Mouse (Mus musculus) intestine, postnatal 0 days (tissue): ENCODE measurements around the gene Smco3. TPM values are rescaled to one million over a fixed set of nuclear protein-coding genes. Genes with fewer than 3 reads are reported as not detected.

ENCODE experiments used
- ATAC-seq: fragments of 200-750 bp; cut with Nextera tagmentation; 2 replicates; pipeline ENCODE4 v1.8.0; 2017; ENCODE audit warnings: mild to moderate bottlenecking, moderate TSS enrichment, moderate library complexity
- H3K27ac ChIP-seq: fragments of 300-500 bp; sonication (generic); 2 replicates; pipeline ENCODE4 v1.5.1; 2014; ENCODE audit warnings: mild to moderate bottlenecking, low read depth, low read length, moderate library complexity
- H3K27me3 ChIP-seq: fragments of 300-500 bp; sonication (generic); replicated peaks from 2 replicates; pipeline ENCODE4 v1.6.1; 2014; ENCODE audit warnings: low read length, mixed read lengths; ENCODE audit not compliant: control insufficient read depth, insufficient read depth
- H3K36me3 ChIP-seq: fragments of 300-500 bp; sonication (generic); 2 replicates; pipeline ENCODE4 v1.6.1; 2014; ENCODE audit warnings: mild to moderate bottlenecking, moderate library complexity; ENCODE audit not compliant: control insufficient read depth, insufficient read depth
- H3K4me1 ChIP-seq: fragments of 300-500 bp; sonication (generic); replicated peaks from 2 replicates; pipeline ENCODE4 v1.6.1; 2014; ENCODE audit warnings: antibody characterized with exemption, low read length, mixed read lengths; ENCODE audit not compliant: control insufficient read depth, insufficient read depth
- H3K4me2 ChIP-seq: fragments of 300-500 bp; sonication (generic); replicated peaks from 2 replicates; pipeline ENCODE4 v1.6.1; 2014; ENCODE audit warnings: low read depth, mild to moderate bottlenecking, moderate library complexity
- H3K4me3 ChIP-seq: fragments of 300-500 bp; sonication (generic); 2 replicates; pipeline ENCODE4 v1.5.1; 2014; ENCODE audit warnings: low read depth, low read length
- H3K9ac ChIP-seq: fragments of 300-500 bp; sonication (generic); 2 replicates; pipeline ENCODE4 v1.6.1; 2014; ENCODE audit warnings: mild to moderate bottlenecking, low read depth, low read length
- H3K9me3 ChIP-seq: fragments of 300-500 bp; sonication (generic); 2 replicates; pipeline ENCODE4 v1.6.1; 2016; ENCODE audit warnings: mixed run types; ENCODE audit not compliant: control insufficient read depth
- CTCF ChIP-seq: sonication (generic); IDR thresholded peaks from 2 replicates; pipeline ENCODE4 v1.5.1; 2016; ENCODE audit warnings: low read depth, mild to moderate bottlenecking, control low read depth, antibody characterized with exemption, moderate library complexity
- WGBS: fragments of 180-500 bp; shearing (Covaris S2); extraction: QIAGEN DNeasy Blood & Tissue Kit; methylation state at CpG from one replicate; pipeline ENCODE4 v1.1.7; 2014; 5-methylcytosine and 5-hydroxymethylcytosine counted together
- polyA plus RNA-seq: library from polyadenylated mRNA; unstranded; fragments of >200 nt; fragmentation: Nextera tagmentation; extraction: Ambion mirVana; gene quantifications from 2 replicates; pipeline ENCODE4 v1.2.1, GENCODE M21; 2015

Smco3 gene
- polyA plus RNA-seq, 1 experiment from 2014 or later: 1.3 TPM

GRCm38 (mm10) chr6:136868921-136869320, 33.7 kb upstream of the Smco3 start:
- TF ChIP-seq CTCF: no peak
- Histone ChIP-seq H3K27ac (no peak overlapping the region), H3K4me2 (no peak overlapping the region), H3K4me1 (no peaks in the 10 kb centered on the region; the same call in 1 of the 2 replicates), H3K27me3 (no peaks in the 10 kb centered on the region), H3K9ac (no peak overlapping the region), H3K9me3 (no peaks in the 10 kb centered on the region), H3K4me3 (no peak overlapping the region), H3K36me3 (no peaks in the 10 kb centered on the region)
- no peak for ATAC-seq
- WGBS: 51% methylated on average over 5 of the region's 5 CpGs

GRCm38 (mm10) chr6:136866150-136866549, 30.9 kb upstream of the Smco3 start:
- H3K9me3 ChIP-seq: no peaks in the 10 kb centered on the region
- no peak overlapping the region for H3K27ac ChIP-seq
- no peak for TF ChIP-seq CTCF
- no peak for ATAC-seq
- no peak overlapping the region for H3K4me3 ChIP-seq
- H3K27me3 ChIP-seq: no peaks in the 10 kb centered on the region
- H3K4me1 ChIP-seq: no peaks in the 10 kb centered on the region; the same call in 1 of the 2 replicates
- no peaks in the 10 kb centered on the region for H3K36me3 ChIP-seq
- 70% methylated on average over 4 of the region's 4 CpGs for WGBS
- no peak overlapping the region for H3K4me2 ChIP-seq
- H3K9ac ChIP-seq: no peak overlapping the region

GRCm38 (mm10) chr6:136865360-136865759, 30.1 kb upstream of the Smco3 start:
- Histone ChIP-seq H3K36me3 (no peaks in the 10 kb centered on the region), H3K4me2 (no peak overlapping the region), H3K4me1 (no peaks in the 10 kb centered on the region; the same call in 1 of the 2 replicates), H3K9me3 (no peaks in the 10 kb centered on the region), H3K9ac (no peak overlapping the region), H3K4me3 (no peak overlapping the region), H3K27me3 (no peaks in the 10 kb centered on the region), H3K27ac (no peak overlapping the region)
- no peak for TF ChIP-seq CTCF
- ATAC-seq: no peak
- 87% methylated on average over 5 of the region's 5 CpGs for WGBS

- Histone ChIP-seq H3K4me3 (no peak overlapping the region), H3K4me1 (peaks cover 2% of the 10 kb centered on the region; the same call in 1 of the 2 replicates), H3K9ac (no peak overlapping the region), H3K36me3 (no peaks in the 10 kb centered on the region), H3K27me3 (no peaks in the 10 kb centered on the region), H3K9me3 (no peaks in the 10 kb centered on the region), H3K27ac (no peak overlapping the region), H3K4me2 (no peak overlapping the region)
- peak; percentile 19; the same call in 1 of the 2 replicates for ATAC-seq
- WGBS: 36% methylated on average over 9 of the region's 9 CpGs
- TF ChIP-seq CTCF: peak; percentile 92
These were observed 25.8 kb upstream of the Smco3 start for GRCm38 (mm10) chr6:136861020-136861419.

- no peak for ATAC-seq
- Histone ChIP-seq H3K9ac (no peak overlapping the region), H3K27me3 (no peaks in the 10 kb centered on the region), H3K27ac (no peak overlapping the region), H3K4me1 (0 out of 2 replicates have a peak, but pooled peaks cover 2% of the 10 kb centered on the region), H3K4me3 (no peak overlapping the region), H3K4me2 (no peak overlapping the region), H3K9me3 (no peaks in the 10 kb centered on the region), H3K36me3 (no peaks in the 10 kb centered on the region)
- WGBS: 55% methylated on average over 8 of the region's 8 CpGs
- no peak for TF ChIP-seq CTCF
These were observed 23.2 kb upstream of the Smco3 start for GRCm38 (mm10) chr6:136858420-136858819.

GRCm38 (mm10) chr6:136857873-136858260, 22.6 kb upstream of the Smco3 start:
- Histone ChIP-seq H3K27me3 (no peaks in the 10 kb centered on the region), H3K9ac (no peak overlapping the region), H3K27ac (no peak overlapping the region; the same call in 1 of the 2 replicates), H3K9me3 (no peaks in the 10 kb centered on the region), H3K4me2 (peak overlapping the region; percentile 22; the same call in 1 of the 2 replicates), H3K4me1 (0 out of 2 replicates have a peak, but pooled peaks cover 2% of the 10 kb centered on the region), H3K4me3 (no peak overlapping the region), H3K36me3 (no peaks in the 10 kb centered on the region)
- ATAC-seq: no peak
- no peak for TF ChIP-seq CTCF
- 13% methylated on average over 11 of the region's 11 CpGs for WGBS
